Mouse (Mus musculus): ENCODE data around the gene Naa50.

Gene Naa50

DNA sequence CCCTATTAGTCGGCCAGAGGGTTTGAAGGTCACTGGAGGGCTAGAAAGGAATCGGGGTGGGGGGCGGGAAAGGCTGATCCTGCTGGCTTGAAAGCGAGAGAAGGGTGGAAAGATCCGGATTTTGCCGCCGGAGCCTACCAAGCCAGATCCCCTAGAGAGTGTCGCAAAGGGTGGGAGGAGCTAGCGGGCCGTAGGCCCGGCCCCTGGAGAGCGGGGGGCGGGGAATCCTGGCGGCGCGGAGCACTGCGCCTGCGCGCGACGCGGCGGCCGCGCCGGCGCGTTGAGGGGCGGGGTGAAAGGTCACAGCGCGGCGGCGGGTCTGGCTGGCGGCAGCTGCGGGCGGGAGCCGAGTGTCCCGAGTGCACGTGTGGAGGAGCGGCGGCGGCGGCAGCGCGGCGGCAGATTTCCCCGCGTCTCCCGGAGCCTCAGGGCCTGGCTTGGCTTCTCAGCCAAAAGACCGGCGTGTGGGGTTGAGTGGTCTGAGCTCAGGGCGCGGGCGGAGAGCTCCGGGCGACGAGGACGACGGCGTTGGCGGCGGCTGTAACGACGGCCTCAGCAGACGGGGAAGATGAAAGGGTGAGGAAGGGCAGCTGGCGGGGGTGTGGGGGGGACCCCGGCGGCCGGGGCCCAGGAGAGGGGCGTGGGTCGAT is at the start of gene Naa50, which contains the start of gene Atp6v1a:
Gene Naa50, plus strand, starts transcription at position 295 of the 650 bp plus-strand sequence.
Gene Atp6v1a, minus strand, starts transcription at position 170 of the 650 bp plus-strand sequence.
- TF ChIP-seq GATA4 (IDR thresholded peaks at IDR 0.05; ENCODE audit: insufficient replicate concordance, low read length), result no peak

DNA sequence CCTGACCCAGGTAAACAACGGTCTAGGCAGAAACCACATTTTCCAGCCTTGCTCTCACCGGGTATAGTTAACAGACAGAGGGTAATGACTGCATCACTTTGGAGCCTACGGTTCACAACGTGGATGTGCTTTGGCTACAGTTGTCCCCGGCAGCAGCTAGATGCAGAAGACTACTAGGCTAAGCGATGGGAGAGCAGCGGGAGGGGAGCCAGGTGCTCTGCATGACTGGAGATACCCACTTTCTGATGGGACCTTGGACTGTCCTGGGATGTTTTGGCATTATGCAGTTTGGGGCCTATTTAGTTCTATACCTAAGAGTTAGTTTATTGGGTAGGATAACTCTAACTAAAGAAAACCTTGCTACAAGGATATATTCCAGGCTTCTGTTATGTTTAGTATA is 40.3 kb upstream of the Naa50 start:
- TF ChIP-seq GATA4 (IDR thresholded peaks at IDR 0.05; ENCODE audit: insufficient replicate concordance, low read length), result no peak

- TF ChIP-seq GATA4 (IDR thresholded peaks at IDR 0.05; ENCODE audit: insufficient replicate concordance, low read length), result no peak
Measured at GRCm38 (mm10) chr16:44101181-44101710, 38.4 kb upstream of the Naa50 start.

GRCm38 (mm10) chr16:44102925-44103324 is 36.7 kb upstream of the Naa50 start:
- no peak for TF ChIP-seq GATA4 (IDR thresholded peaks at IDR 0.05; ENCODE audit: insufficient replicate concordance, low read length)

GRCm38 (mm10) chr16:44103806-44104766 is 35.5 kb upstream of the Naa50 start:
- TF ChIP-seq GATA4 (IDR thresholded peaks at IDR 0.05; ENCODE audit: insufficient replicate concordance, low read length), result no peak

DNA sequence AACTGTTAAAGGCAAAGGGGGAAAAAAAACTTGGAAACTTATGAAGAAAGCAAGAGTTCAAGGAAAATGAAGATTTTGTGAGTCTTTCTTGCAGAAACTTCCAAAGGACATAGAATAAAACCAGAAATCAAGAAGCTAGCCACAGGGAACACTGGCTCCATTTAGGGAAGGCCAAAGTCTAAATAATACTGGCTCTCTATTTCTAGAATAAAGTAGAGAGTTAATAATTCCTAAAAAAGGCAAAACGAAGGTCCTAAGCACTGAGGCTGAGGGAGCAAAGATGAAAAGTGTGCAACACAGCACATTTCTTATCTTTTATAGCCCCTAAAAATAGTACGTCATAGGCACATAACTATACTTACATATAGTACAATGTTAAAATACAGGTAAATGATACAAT is 34.4 kb upstream of the Naa50 start:
- no peak for TF ChIP-seq GATA4 (IDR thresholded peaks at IDR 0.05; ENCODE audit: insufficient replicate concordance, low read length)

- TF ChIP-seq GATA4 (IDR thresholded peaks at IDR 0.05; ENCODE audit: insufficient replicate concordance, low read length), result no peak
Measured at GRCm38 (mm10) chr16:44109002-44109401, 30.6 kb upstream of the Naa50 start.

GRCm38 (mm10) chr16:44119753-44120501 is 19.7 kb upstream of the Naa50 start:
- TF ChIP-seq GATA4 (IDR thresholded peaks at IDR 0.05; ENCODE audit: insufficient replicate concordance, low read length), result no peak

DNA sequence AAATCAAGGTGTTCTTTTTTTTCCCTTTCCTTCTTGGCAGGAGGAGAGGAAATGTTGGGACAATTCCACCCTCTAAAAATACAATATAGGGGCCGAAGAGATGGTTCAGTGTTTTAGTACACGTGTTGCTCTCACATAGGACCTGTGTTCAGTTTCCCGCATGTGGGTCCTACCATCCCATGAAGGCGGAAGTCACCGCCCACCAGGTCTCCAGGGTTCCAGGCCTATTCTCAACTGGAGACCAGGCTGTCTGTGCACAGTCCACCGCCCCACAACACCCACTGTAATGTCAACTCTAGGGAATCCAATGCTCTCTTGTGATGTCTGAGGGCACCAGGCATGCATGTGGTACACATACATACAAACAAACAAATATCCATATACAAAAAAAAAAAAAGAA is 17.5 kb upstream of the Naa50 start:
- TF ChIP-seq GATA4 (IDR thresholded peaks at IDR 0.05; ENCODE audit: insufficient replicate concordance, low read length), result no peak

DNA sequence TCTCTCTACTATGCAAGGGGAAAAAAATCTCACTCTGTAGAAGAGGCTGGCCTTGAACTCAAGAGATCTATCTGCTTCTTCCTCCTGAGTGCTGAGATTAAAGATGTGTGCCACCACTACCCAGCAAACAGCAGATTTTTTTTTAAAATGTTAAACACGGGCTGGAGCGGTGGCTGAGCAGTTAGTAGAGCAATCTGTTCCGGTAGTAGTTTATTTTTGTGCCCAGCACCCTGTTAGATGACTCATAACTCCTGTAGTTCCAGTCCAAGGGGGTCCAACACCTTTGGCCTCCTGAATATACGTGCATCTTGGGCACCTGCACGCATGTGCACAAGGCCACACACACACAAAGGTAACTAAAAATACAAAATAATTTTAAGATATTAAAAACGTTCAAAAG is 17.1 kb upstream of the Naa50 start:
- no peak for TF ChIP-seq GATA4 (IDR thresholded peaks at IDR 0.05; ENCODE audit: insufficient replicate concordance, low read length)

GRCm38 (mm10) chr16:44122982-44123725 is 16.5 kb upstream of the Naa50 start:
- TF ChIP-seq GATA4 (IDR thresholded peaks at IDR 0.05; ENCODE audit: insufficient replicate concordance, low read length), result no peak

DNA sequence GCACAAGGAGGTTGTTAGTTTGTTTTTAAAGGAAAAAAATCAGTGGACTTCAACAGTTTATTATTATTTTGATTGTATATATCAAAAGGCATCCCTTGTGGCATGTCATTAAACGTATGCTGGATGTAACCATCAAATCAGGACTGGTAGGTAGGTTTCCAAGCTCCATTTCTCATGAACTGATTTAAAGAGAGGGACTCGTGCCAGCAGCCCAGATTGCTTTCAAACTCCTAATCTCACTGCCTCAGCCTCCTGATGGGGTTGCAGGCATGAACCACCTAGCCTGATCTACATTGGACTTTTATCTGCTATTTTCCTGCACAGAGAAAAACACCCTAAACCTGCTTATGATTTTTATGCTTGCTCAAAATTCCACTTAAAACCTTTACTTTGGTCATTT is 15.8 kb upstream of the Naa50 start:
- TF ChIP-seq GATA4 (IDR thresholded peaks at IDR 0.05; ENCODE audit: insufficient replicate concordance, low read length), result no peak

DNA sequence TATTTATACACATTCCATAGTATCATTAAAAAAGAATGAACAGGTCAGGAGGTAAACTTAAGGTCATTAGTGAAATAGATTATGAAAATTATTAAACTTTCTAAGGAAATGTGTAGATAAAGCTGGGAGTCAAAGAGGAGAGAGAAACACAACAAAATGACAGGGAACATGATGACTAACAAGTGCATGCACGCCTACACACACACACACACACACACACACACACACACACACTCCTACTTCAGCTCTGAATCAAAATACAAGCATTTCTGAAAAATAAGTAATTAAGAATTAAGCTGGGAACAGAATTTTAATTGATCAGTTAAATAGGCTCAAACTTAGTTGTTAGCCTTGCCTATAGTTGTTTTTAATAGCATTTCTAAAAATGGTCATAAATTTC is 14.9 kb upstream of the Naa50 start:
- TF ChIP-seq GATA4 (IDR thresholded peaks at IDR 0.05; ENCODE audit: insufficient replicate concordance, low read length), result no peak

DNA sequence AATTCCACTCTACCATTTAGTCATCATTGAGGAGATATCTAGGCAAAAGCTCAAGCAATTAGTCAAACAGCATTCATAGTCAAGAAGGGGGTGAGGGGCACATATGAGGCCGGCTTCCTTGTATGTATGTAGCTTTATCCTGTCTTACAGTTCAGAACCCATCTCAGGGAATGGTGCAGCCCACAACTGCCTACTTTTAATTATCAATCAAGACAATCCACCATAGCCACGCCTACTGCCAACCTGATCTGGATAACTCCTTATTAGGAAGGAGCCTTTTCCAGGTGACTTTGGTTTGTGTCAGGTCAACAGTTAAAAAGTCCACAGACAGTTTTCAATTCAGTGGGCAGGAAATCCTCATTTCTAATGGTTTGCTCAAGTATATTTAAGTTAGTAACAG is 14.2 kb upstream of the Naa50 start:
- no peak for TF ChIP-seq GATA4 (IDR thresholded peaks at IDR 0.05; ENCODE audit: insufficient replicate concordance, low read length)

Measured in liver, adult (tissue).